ENCODE assay signal across 8 mouse cellular contexts in genomic region chr6:142345440-142346038, GRCm38 (mm10). TPM values are rescaled to one million over a fixed set of nuclear protein-coding genes. Genes with fewer than 3 reads are reported as not detected.
DNase-seq lines count a peak whose midpoint lies in the region; ATAC-seq lines count a peak whose summit lies in the region.

TSS of gene Pyroxd1 (plus strand) at chr6:142345654.

- H3K36me3 ChIP-seq in hindbrain, embryonic 15.5 days, result peaks cover 16% of the 10 kb centered on the region; the same call in 1 of the 2 replicates

- no peaks in the 10 kb centered on the region for H3K27me3 ChIP-seq in hindbrain, embryonic 15.5 days

- ATAC-seq in hindbrain, embryonic 15.5 days (ENCODE audit: low FRiP score, low read depth), result peak; percentile 94

- H3K4me2 ChIP-seq in hindbrain, embryonic 15.5 days, result peak within 1 kb of the TSS; percentile 55

- H3K27ac ChIP-seq in hindbrain, embryonic 15.5 days (replicated peaks), result peak within 1 kb of the TSS; percentile 90

- peak; percentile 97 for DNase-seq in R1 (ENCODE audit: low read depth, low spot score)
- peak; percentile 89 to 90 for DNase-seq in cerebellum, postnatal 25 days
- peak; percentile 66 to 80 for DNase-seq in frontal cortex, postnatal 25 days (ENCODE audit: low spot score in 2 of 2)
- DNase-seq in left cerebral cortex, adult 11 months (ENCODE audit: low spot score), result peak; percentile 79
- DNase-seq in lung, postnatal 4 days, result peak; percentile 86 to 89
- peak; percentile 83 for DNase-seq in retina, postnatal 7 days (ENCODE audit: low read depth, low spot score)
- peak; percentile 72 for DNase-seq in urinary bladder, adult 2 months (ENCODE audit: low spot score)

- no peaks in the 10 kb centered on the region for H3K9me3 ChIP-seq in hindbrain, embryonic 15.5 days

- H3K4me3 ChIP-seq in hindbrain, embryonic 15.5 days, result peak within 1 kb of the TSS; percentile 82

- peaks cover 13% of the 10 kb centered on the region for H3K4me1 ChIP-seq in hindbrain, embryonic 15.5 days (replicated peaks)

- under 1% methylated on average over 48 of the region's 48 CpGs for WGBS in hindbrain, embryonic 15.5 days

- peak within 1 kb of the TSS; percentile 58 for H3K9ac ChIP-seq in hindbrain, embryonic 15.5 days

RNA-seq across cellular contexts. Expression of gene Pyroxd1, which starts in this region (rescaled TPM):
- 17.8 and 18.4 TPM in 2 replicates for polyA plus RNA-seq in hindbrain, embryonic 15.5 days (2015; fragmentation: Nextera tagmentation; extraction: Ambion mirVana)
- polyA plus RNA-seq in urinary bladder, adult 2 months (2012; rRNA removed), result 12.8 and 14.1 TPM in 2 replicates

Comparison
In these comparisons a context has a peak if more than half of its experiments do, and no peak if none do; other contexts are left out.
1. Peak in every context shown above with its lines: DNase-seq, ATAC-seq, H3K4me3 ChIP-seq and H3K27ac ChIP-seq.